Mouse (Mus musculus) neutrophil, adult 65 days (primary cell): ENCODE data around the gene Olfr282. TPM values are rescaled to one million over a fixed set of nuclear protein-coding genes. Genes with fewer than 3 reads are reported as not detected.

Experiments used
- total RNA-seq: library from RNA; stranded (reverse); gene quantifications from 2 replicates; pipeline ENCODE4 v1.2.4, GENCODE M21; 2023

Olfr282 gene
- not detected in 2 replicates for total RNA-seq

GRCm38 (mm10) chr15:98430925-98431324 is at the start of gene Olfr282:
Gene Olfr282, plus strand, starts transcription at chr15:98431225.

GRCm38 (mm10) chr15:98452288-98452687 is 21.3 kb downstream of the Olfr282 start, which contains the start of gene Olfr281:
Gene Olfr281, plus strand, starts transcription at chr15:98452588.

GRCm38 (mm10) chr15:98469596-98469995 is 38.6 kb downstream of the Olfr282 start, which contains the start of gene OR5BS1P:
Gene OR5BS1P, plus strand, starts transcription at chr15:98469896.

GRCm38 (mm10) chr15:98482701-98483100 is 51.7 kb downstream of the Olfr282 start, which contains the start of gene Lalba:
Gene Lalba, minus strand, starts transcription at chr15:98482721.

Other genes with a start within 250 kb of the Olfr282 start
- not detected in 2 replicates for gene Olfr288, start 235.7 kb upstream of the Olfr282 start, total RNA-seq
- not detected in 2 replicates for gene Gm44579, start 210.2 kb upstream of the Olfr282 start, total RNA-seq
- not detected in 2 replicates for gene Olfr287, start 210.2 kb upstream of the Olfr282 start, total RNA-seq
- gene Olfr286, start 196.8 kb upstream of the Olfr282 start, total RNA-seq, result not detected in 2 replicates
- not detected in 2 replicates for gene H1fnt, start 173.9 kb upstream of the Olfr282 start, total RNA-seq
- not detected in 2 replicates for gene Zfp641, start 135.1 kb upstream of the Olfr282 start, total RNA-seq
- not detected in 2 replicates for gene Olfr285, start 113.9 kb upstream of the Olfr282 start, total RNA-seq
- not detected in 2 replicates for gene Olfr284, start 90.2 kb upstream of the Olfr282 start, total RNA-seq
- not detected in 2 replicates for gene Olfr283, start 50.3 kb upstream of the Olfr282 start, total RNA-seq
- not detected in 2 replicates for gene Olfr281, start 21.4 kb downstream of the Olfr282 start, total RNA-seq
- not detected in 2 replicates for gene OR5BS1P, start 38.7 kb downstream of the Olfr282 start, total RNA-seq
- gene Lalba, start 51.5 kb downstream of the Olfr282 start, total RNA-seq, result not detected in 2 replicates
- gene Olfr279, start 61.2 kb downstream of the Olfr282 start, total RNA-seq, result not detected in 2 replicates
- gene Kansl2, start 103.0 kb downstream of the Olfr282 start, total RNA-seq, result 20.3 and 31.7 TPM in 2 replicates
- gene Ccnt1, start 139.7 kb downstream of the Olfr282 start, total RNA-seq, result 156 and 177 TPM in 2 replicates
- not detected in 2 replicates for gene 4930415O20Rik, start 139.8 kb downstream of the Olfr282 start, total RNA-seq
- gene Adcy6, start 178.9 kb downstream of the Olfr282 start, total RNA-seq, result 1.5 and 2.5 TPM in 2 replicates
- gene Cacnb3, start 199.6 kb downstream of the Olfr282 start, total RNA-seq, result 0.43 and 1.2 TPM in 2 replicates
- 68.1 and 73.5 TPM in 2 replicates for gene Ddx23, start 231.7 kb downstream of the Olfr282 start, total RNA-seq
- gene Rnd1, start 246.2 kb downstream of the Olfr282 start, total RNA-seq, result 16.4 and 16.6 TPM in 2 replicates